Mouse (Mus musculus): ENCODE measurements around the gene Tsks.

GRCm38 (mm10) chr7:44962831-44963230 is 19.8 kb downstream of the Tsks start:
- TF ChIP-seq CTCF (IDR thresholded peaks at IDR 0.05; ENCODE audit: extremely low read depth, insufficient read length, insufficient replicate concordance, low read depth, low read length) (no peak), POLR2A (IDR thresholded peaks at IDR 0.05; ENCODE audit: low read depth, low read length) (no peak)
